Mouse (Mus musculus): Measurements from ENCODE around the gene Zfp36.

The Zfp36 gene

DNA sequence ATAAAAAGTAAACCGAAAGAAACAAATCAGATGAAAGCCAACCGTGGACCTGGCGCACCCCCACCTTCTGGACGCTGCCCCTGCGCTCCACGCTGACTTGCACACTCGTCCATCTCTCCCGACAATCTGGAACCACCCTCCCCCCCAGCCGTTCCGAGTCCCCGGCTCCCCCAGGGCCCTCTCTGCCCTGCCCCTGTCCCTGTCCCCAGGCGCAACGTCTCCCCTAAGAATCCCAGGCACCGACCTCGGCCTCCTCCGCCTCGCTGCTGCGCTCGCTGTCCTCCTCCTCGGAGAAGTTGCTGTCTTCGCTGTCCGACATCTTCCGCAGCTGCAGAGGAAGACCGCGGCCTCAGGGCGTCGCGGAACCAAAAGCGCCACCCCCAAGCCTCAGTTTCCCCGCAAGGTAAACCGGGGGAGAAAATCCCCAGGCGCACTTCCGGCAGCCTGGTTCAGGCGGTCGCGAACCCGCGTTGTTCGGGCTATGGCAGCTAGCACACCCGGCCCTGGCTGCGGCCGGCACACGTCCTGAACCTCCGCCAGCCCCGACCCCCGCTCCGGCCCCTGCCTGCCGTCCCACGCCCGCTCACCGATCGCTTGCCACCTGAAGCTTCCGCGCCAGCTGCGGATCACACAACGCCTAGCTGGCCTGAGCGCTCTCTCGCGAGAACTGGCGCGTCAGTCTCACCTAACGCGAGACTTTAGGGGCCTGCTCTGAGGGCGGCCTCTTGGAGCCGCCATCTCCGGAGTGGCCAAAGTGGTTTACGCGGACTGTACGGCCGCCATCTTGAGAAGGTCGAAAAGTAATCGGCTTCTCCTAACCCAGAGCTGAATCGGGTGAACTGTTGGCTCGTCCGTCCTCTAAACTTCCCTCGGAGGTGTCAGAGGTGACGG, 41.7 kb downstream of the Zfp36 start, which contains the start of gene Supt5:
Gene Supt5 (minus strand): TSS at position 639 of the 891 bp plus-strand sequence.
- DNase-seq (ENCODE audit: low read depth, low spot score) = peak; percentile 96

GRCm38 (mm10) chr7:28335471-28335870, 44.6 kb downstream of the Zfp36 start:
- no peak for DNase-seq (ENCODE audit: low read depth, low spot score)

DNA sequence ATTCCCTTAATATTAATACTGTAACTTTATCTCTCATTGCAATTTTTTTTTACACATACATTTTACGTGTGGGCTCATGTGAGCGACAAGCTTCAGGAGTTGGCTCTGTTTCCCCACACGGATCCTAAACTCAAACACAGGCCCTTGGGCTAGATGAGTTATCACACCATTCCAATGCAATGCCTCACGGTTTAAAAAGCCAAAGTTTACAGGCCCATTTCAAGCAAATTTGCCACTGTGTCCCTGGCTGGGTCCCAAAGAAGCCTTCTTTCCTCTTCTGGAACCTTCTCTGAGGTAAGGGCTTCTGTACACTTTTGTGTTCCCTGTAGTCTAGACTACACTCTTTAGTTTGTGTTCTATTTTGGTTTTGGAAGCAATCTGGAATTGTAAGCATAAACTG, 45.5 kb downstream of the Zfp36 start:
- no peak for DNase-seq (ENCODE audit: low read depth, low spot score)

GRCm38 (mm10) chr7:28328260-28328659, 51.8 kb downstream of the Zfp36 start:
- no peak for DNase-seq (ENCODE audit: low read depth, low spot score)
